Mouse (Mus musculus) gastrocnemius, postnatal 10 days (tissue): ENCODE measurements around the gene Sirt3. TPM values are rescaled to one million over a fixed set of nuclear protein-coding genes. Genes with fewer than 3 reads are reported as not detected.

Experiments
- DNase-seq: peaks from one replicate; pipeline ENCODE4 v3.0.0; 2021; ENCODE audit warnings: mixed read lengths
- total RNA-seq, 2 experiments: library from RNA; stranded (reverse); gene quantifications; 2 replicates each; pipeline ENCODE4 v1.2.3; 2021

The Sirt3 gene
- total RNA-seq, 2 experiments from 2014 or later = 16.3 to 19.1 TPM

DNA sequence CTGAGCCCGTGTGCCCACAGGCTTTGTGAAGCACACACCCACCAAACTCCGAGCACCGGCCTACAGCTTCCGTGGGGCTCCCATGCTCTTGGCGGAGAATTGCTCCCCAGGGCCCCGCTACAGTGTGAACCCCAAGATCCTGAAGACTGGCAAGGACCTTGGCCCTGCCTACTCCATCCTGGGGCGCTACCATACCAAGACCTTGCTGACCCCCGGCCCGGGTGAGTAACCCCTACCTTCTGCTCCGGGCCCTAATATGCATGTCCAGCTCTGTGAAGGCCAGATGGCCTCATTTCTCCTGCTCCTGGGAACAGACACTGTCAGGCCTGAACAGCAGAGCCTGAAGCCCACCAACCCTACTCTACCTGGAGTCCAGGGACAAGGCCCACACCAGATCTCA is 33.5 kb downstream of the Sirt3 start:
- no peak for DNase-seq

DNA sequence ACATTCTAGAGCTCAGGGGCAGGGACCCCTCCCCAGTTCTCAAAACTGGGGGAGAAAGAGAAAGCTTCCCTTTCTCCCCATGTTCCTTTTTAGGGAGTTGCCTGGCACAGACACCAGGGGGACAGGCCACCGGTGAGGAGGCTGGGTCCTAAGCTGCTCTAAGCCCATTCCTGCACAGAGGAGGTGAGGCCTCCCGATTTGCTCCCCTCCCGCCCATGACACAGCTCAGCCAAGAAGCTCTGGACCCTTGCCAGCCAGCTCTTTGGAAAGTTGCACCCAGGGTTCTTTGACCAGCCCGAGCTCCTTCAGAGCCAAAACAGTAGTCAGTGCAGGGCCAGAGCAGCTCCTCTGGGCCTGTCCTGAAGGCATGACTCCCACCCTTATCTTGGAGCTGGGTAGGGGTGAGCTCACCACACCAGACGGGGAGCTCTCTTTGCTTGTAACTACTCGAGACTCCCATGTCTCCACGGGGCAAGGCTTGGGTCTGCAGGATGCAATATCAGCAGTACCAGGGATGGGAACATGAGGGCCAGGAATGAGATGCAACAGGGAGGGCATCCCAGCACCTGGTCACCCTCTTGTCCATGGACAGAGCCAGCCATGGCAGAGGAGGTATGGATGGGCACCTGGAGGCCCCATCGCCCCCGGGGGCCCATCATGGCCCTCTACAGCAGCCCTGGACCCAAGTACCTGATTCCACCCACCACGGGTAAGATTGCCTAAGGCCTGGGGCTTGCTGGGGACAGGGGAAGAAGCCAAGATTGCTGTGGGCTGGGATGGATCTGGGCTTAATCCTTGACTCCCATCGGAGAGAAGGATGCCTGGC is 34.1 kb downstream of the Sirt3 start, which contains the start of gene Odf3:
Gene Odf3 (plus strand): TSS at position 51 of the 826 bp plus-strand sequence.
- DNase-seq = no peak

- no peak for DNase-seq
These were observed 35.4 kb downstream of the Sirt3 start for GRCm38 (mm10) chr7:140846676-140847075.

DNA sequence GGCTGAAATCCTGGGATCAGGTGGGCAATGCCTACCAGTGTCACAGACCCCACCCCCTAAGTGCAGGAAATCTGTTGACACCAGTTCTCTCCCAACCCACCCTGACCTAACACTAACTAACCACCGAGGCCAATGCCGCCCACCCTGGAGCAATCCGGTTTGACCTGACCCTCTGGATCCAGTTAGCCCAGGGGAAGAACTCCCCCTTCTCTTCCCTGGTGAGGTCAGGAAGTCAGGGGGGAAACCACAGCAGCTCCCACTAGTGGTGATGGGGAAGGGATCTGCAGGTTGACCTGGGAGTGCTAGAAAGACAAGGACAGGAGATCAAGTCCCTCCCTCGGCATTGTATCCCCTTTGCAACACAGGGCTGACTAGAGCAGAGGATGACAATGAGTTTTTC is 36.4 kb downstream of the Sirt3 start:
- DNase-seq = no peak

- DNase-seq = peak; percentile 97
These were observed 37.0 kb downstream of the Sirt3 start, which contains the start of gene Scgb1c1 for GRCm38 (mm10) chr7:140844905-140845665. Scgb1c1 (plus strand) TSS chr7:140845547.

DNA sequence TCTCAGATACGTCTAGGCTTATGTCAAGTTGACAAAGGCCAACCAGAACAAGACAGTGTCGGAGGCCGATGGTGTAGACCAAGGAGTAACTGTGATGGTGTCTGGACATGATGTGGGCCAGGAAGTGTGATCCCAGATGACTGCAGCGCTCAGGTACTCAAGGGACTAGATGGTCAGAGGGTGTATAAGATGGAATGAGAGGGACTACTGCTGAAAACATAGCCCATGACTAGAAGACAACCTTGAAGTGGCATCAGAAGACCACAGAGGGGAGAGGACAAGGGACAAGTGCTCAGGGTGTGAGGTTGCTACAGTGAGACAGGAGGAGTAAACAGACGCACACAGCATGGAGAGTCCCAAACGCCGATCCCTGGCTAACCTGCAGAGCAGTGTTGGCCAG is 38.3 kb downstream of the Sirt3 start:
- DNase-seq = no peak

DNA sequence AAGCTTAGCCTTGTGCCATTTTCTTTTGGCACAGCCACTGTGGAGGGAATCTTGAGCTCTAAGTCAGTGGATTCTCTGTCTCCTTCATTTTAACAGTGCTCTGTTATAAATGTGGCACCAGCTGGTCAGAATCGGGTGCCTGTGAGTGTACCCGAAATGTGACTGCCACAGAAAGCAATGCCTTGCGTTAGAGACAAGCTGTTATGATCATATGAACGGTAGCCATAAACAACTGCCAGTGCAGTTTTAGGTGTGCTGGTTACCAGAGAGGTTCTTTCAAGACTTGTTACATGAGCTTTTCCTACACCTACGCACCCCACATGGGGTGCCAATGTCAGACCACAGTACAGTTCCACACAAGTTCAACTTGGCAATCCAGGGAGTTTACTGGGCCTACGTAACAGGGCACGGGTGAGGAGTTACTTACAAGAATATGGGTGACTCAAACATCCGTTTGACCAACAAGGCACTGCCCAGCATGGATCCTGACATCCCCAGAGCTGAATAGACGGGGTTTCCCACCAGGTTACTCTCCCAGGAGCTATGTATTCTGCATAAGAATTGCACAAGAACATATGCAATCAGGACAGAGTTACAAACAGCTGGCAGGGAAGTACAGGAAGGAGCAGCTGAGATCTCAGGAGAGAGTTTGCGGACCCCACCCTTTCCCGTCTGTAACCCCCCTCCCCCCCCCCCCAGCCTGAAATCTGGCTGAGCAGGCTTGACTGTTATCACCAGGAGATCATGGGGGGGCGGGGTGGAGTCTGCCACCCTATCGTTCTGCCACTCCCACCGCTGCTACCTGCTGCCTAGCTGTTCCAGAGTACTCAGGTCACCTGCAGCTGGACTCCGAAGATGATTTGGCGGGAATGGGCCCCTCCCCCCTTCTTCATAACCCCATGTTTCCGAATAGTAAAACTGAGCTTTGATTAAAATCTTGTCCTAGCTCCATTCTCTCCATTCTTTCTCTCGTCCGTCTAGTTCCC is 41.1 kb downstream of the Sirt3 start:
- DNase-seq = no peak

DNA sequence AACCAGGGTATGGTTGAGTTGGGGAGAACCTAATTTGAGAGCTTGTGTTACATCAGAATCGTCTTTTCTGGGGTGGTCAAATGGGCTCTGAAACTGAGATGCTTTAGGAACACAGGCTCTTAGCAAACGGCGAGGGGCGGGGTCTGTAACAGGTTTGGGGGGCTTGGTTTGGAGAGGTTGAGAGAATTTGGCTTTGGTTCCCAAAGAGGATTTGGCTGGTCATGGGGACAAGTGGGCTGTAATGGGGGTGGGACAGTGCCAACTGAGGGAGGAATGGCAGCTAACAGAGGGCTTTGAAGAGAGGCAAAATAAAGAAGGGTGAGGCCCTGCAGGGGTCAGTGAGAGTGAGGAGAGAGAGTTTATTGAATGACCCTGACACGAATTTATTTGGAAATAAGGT is 42.6 kb downstream of the Sirt3 start:
- DNase-seq = no peak

- DNase-seq = no peak
These were observed 45.6 kb downstream of the Sirt3 start for GRCm38 (mm10) chr7:140836243-140837115.

- DNase-seq = no peak
These were observed 46.4 kb downstream of the Sirt3 start for GRCm38 (mm10) chr7:140835758-140836087.

GRCm38 (mm10) chr7:140834968-140835757 is 46.9 kb downstream of the Sirt3 start, which contains the start of gene Urah:
Urah (plus strand) TSS chr7:140835018.
- DNase-seq = no peak

DNA sequence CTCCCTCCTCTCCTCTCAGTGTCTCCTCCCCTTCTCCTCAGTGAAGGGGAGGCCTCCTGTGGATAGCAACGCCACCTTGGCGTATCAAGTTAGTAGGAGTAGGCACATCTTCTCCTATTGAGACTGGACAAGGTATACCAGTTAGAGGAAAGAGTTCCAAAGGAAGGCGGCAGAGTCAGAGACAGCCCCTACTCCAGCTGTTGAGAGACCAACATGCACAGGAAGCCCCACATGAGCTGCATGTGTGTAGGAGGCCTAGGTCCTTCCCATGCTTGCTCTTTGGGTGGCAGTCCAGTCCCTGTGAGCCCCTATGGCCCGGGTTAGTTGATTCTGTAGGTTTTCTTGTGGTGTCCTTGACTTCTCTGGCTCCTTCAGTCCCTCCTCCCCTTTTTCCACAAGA is 48.8 kb downstream of the Sirt3 start:
- no peak for DNase-seq

GRCm38 (mm10) chr7:140831447-140831846 is 50.7 kb downstream of the Sirt3 start:
- no peak for DNase-seq

GRCm38 (mm10) chr7:140828171-140828881 is 53.8 kb downstream of the Sirt3 start:
- DNase-seq = no peak

- no peak for DNase-seq
These were observed 59.4 kb downstream of the Sirt3 start for GRCm38 (mm10) chr7:140822731-140823130.

DNA sequence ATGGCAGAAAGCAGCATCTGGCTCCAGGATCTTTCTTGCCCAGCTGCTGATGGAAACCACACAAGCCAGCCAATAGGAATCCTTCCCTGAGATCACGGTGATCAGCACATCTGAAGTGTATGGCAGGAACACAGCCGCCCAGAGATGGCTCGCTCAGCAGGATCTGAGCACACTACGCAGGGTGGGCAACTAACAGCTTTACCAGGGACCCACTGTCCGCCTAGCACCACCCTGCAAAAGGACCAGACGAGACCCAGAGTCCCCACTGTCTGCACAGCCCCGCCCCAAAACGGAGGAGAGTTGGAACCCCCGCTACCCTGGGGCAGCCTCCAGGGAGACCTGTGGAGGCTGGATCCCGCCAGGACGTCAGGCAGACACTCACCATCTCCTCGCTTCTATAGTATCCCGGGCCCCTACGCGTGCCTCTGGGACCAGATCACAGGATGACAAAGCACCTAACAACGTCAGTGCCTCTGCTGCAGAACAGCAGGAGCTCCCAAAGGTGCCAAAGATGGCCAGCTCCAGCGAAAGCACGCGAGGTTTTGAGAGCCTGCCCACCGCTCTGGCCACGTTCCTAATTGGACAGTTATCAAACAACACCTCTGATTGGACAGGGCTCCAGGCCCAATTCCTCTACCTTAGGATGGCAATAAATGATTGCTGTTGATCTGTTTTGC is 60.3 kb downstream of the Sirt3 start, which contains the start of gene Zfp941:
Gene Zfp941 (minus strand): TSS at position 526 of the 677 bp plus-strand sequence.
- DNase-seq = no peak

DNA sequence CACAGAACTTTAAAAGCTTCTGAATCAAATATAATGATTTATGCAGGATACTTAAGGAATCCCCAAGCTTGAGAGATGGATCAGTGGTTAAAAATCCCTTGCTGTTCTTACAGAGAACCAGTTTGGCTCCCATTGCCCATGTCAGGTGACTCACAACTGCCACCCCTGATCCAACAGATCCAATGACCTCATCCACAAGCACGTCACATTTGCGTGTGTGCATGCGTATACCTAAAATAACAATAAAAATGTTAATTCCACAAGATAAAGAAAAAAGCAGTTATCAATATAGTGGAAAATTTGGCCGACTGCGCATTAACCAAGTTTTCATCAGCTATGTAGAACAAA is 60.8 kb downstream of the Sirt3 start:
- DNase-seq = no peak

DNA sequence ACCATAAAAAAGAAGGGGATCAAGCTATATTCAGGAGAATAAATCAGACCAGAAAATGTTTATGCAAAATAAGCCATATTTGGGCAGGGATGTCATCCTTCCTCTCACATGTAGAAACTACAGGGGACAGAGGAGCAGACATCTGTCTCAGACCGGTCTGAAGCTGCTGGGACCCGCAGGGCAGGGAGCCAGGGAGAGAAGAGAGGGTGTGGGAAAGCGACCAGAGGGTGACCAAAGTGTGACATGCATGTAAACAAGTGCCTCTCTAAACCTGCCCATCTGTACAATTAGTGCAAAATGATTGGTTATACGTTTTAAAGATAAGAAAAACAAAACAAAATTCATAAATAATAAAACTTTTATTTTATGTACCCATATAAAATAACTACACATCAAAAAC is 61.9 kb downstream of the Sirt3 start:
- DNase-seq = no peak
